ENCODE assay signal across 24 mouse cellular contexts in genomic region chr6:21958922-21959321, GRCm38 (mm10). TPM values are rescaled to one million over a fixed set of nuclear protein-coding genes. Genes with fewer than 3 reads are reported as not detected.
DNase-seq lines count a peak whose midpoint lies in the region; ATAC-seq and TF ChIP-seq lines count a peak whose summit lies in the region.
"Had no signal": no experiment of that assay in that cellular context is flagged by ENCODE, and none has a peak within 500 bp of the region (broad histone marks: within the 10 kb centered on the region; RNA-seq: fewer than 3 reads in every experiment).

No protein-coding gene starts in this region.

- H3K36me3 ChIP-seq in liver, adult 2 months (ENCODE audit: control insufficient read depth, insufficient read depth, low read length), result peaks cover 32% of the 10 kb centered on the region
- peaks cover 50% of the 10 kb centered on the region for H3K36me3 ChIP-seq in liver, embryonic 12.5 days

- TF ChIP-seq POLR2A in liver, adult 2 months (IDR thresholded peaks at IDR 0.05; ENCODE audit: extremely low read depth, insufficient read depth, low read length), result no peak

- no peak for ATAC-seq in liver, embryonic 12.5 days
- ATAC-seq in megakaryocyte, adult 5-6 weeks (ENCODE audit: poor library complexity, severe bottlenecking), result peak; percentile 78
- ATAC-seq: forebrain, embryonic 15.5 days; midbrain, embryonic 13.5 days had no signal

- no peaks in the 10 kb centered on the region for H3K27me3 ChIP-seq in liver, adult 2 months (ENCODE audit: control insufficient read depth, insufficient read depth, low read length)
- no peaks in the 10 kb centered on the region for H3K27me3 ChIP-seq in liver, embryonic 12.5 days (replicated peaks)
- H3K27me3 ChIP-seq: forebrain, embryonic 15.5 days; hindbrain, embryonic 15.5 days; megakaryocyte, embryonic 14.5 days; midbrain, embryonic 13.5 days had no signal

- H3K4me2 ChIP-seq in liver, embryonic 12.5 days, result no peak overlapping the region
- H3K4me2 ChIP-seq: forebrain, embryonic 15.5 days; hindbrain, embryonic 15.5 days; midbrain, embryonic 13.5 days had no signal

- peaks cover 15% of the 10 kb centered on the region; the same call in 1 of the 2 replicates for H3K79me2 ChIP-seq in liver, adult 2 months (ENCODE audit: control insufficient read depth, insufficient read depth, low read length)

- H3K4me1 ChIP-seq in liver, adult 2 months (ENCODE audit: control insufficient read depth, insufficient read depth, low read length), result peaks cover 7% of the 10 kb centered on the region
- peaks cover 20% of the 10 kb centered on the region for H3K4me1 ChIP-seq in liver, embryonic 12.5 days
- H3K4me1 ChIP-seq: forebrain, embryonic 15.5 days; hindbrain, embryonic 15.5 days; midbrain, embryonic 13.5 days had no signal

- DNase-seq in liver, adult 2 months (ENCODE audit: extremely low read depth, low read depth, low spot score), result peak; percentile 37
- DNase-seq in lung, postnatal 36 days, result peak; percentile 34
- DNase-seq in lung, postnatal 10 days, result no peak
- DNase-seq in frontal cortex, postnatal 36 days (ENCODE audit: low spot score in 2 of 2), result no peak
- no peak for DNase-seq in layer of hippocampus, postnatal 25 days (ENCODE audit: extremely low spot score in 1 of 2, low spot score in 1 of 2)
- DNase-seq in layer of hippocampus, postnatal 36 days, result no peak
- DNase-seq: cerebellum, adult 18-20 months; cerebellum, postnatal 25 days; embryo, embryonic 11 days; gastrocnemius, postnatal 14 days; heart, adult 2 months; heart, postnatal 36 days; kidney, adult 8-10 months; kidney, postnatal 14 days; retina, postnatal 1 day; right cerebral cortex, postnatal 25 days; thymus, postnatal 25 days had no signal

- WGBS in liver, adult 2 months, result 63% methylated on average over 4 of the region's 4 CpGs
- WGBS in liver, embryonic 12.5 days (ENCODE audit: insufficient replicate concordance), result 71% methylated on average over 4 of the region's 4 CpGs

- H3K4me3 ChIP-seq in liver, adult 2 months (ENCODE audit: insufficient read depth, low read depth, low read length), result no peak overlapping the region
- no peak overlapping the region for H3K4me3 ChIP-seq in liver, embryonic 12.5 days
- H3K4me3 ChIP-seq: forebrain, embryonic 15.5 days; heart, adult 2 months; hindbrain, embryonic 15.5 days; megakaryocyte, embryonic 14.5 days; midbrain, embryonic 13.5 days had no signal

- no peak overlapping the region for H3K27ac ChIP-seq in liver, adult 2 months (replicated peaks; ENCODE audit: insufficient read depth, low read depth, low read length)
- H3K27ac ChIP-seq in liver, embryonic 12.5 days, result no peak overlapping the region
- H3K27ac ChIP-seq: forebrain, embryonic 15.5 days; heart, adult 2 months; hindbrain, embryonic 15.5 days; liver, embryonic 14.5 days; midbrain, embryonic 13.5 days had no signal

- TF ChIP-seq CTCF in liver, adult 2 months (IDR thresholded peaks at IDR 0.05; ENCODE audit: low read depth, low read length), result no peak

- H3K9me3 ChIP-seq in liver, embryonic 12.5 days (replicated peaks), result no peaks in the 10 kb centered on the region
- H3K9me3 ChIP-seq: forebrain, embryonic 15.5 days; hindbrain, embryonic 15.5 days; megakaryocyte, embryonic 14.5 days; midbrain, embryonic 13.5 days had no signal

- H3K9ac ChIP-seq in liver, adult 2 months (ENCODE audit: low read depth, low read length), result no peak overlapping the region
- no peak overlapping the region for H3K9ac ChIP-seq in liver, embryonic 12.5 days
- H3K9ac ChIP-seq: forebrain, embryonic 15.5 days; hindbrain, embryonic 15.5 days; liver, embryonic 14.5 days; midbrain, embryonic 13.5 days had no signal

RNA-seq across cellular contexts. Expression of gene Ing3, which starts 9.6 kb away (rescaled TPM):
- 6.4 and 7.9 TPM in 2 replicates for total RNA-seq in liver, adult 2 months (2014; rRNA removed)
- polyA plus RNA-seq in liver, adult 2 months (2012; rRNA removed), result 3.3 and 3.6 TPM in 2 replicates
- polyA plus RNA-seq in liver, embryonic 12.5 days (2016; fragmentation: Nextera tagmentation; extraction: Ambion mirVana), result 21.8 and 24.9 TPM in 2 replicates
- 45.5 and 57.5 TPM in 2 replicates for total RNA-seq in megakaryocyte, adult 5-6 weeks (2015)
- 50.6 and 51.9 TPM in 2 replicates for total RNA-seq in megakaryocyte, adult 5-6 weeks (2017)
- 10 to 100 TPM; 26.6 to 28.1 TPM for total RNA-seq in layer of hippocampus, postnatal 25 days (2021)
- total RNA-seq in layer of hippocampus, postnatal 36 days (2021), result 10 to 100 TPM; 29.3 to 31.8 TPM

RNA-seq across cellular contexts. Expression of gene Cped1, which starts 26.8 kb away (rescaled TPM):
- 59.8 and 63.6 TPM in 2 replicates for total RNA-seq in liver, adult 2 months (2014; rRNA removed)
- 6.0 and 6.9 TPM in 2 replicates for polyA plus RNA-seq in liver, adult 2 months (2012; rRNA removed)
- 3.6 and 4.1 TPM in 2 replicates for polyA plus RNA-seq in liver, embryonic 12.5 days (2016; fragmentation: Nextera tagmentation; extraction: Ambion mirVana)
- total RNA-seq in megakaryocyte, adult 5-6 weeks (2015), result 0.22 and 1.3 TPM in 2 replicates
- total RNA-seq in megakaryocyte, adult 5-6 weeks (2017), result 0.99 and 1.3 TPM in 2 replicates
- 1 to 10 TPM; 1.1 to 1.5 TPM for total RNA-seq in layer of hippocampus, postnatal 25 days (2021)
- 1 to 10 TPM; 1.7 to 2.1 TPM for total RNA-seq in layer of hippocampus, postnatal 36 days (2021)

Comparison
In these comparisons a context has a peak if more than half of its experiments do, and no peak if none do; other contexts are left out.
1. DNase-seq: peak in liver, adult 2 months (single experiment) and lung, postnatal 36 days (single experiment); none in lung, postnatal 10 days (single experiment), frontal cortex, postnatal 36 days (0 of 2), layer of hippocampus, postnatal 25 days (0 of 2) and layer of hippocampus, postnatal 36 days (0 of 2).
2. RNA of gene Cped1, which starts 26.8 kb away (total RNA-seq): 59.8 to 63.6 TPM in liver, adult 2 months; 1.7 to 2.1 TPM in layer of hippocampus, postnatal 36 days, 1.1 to 1.5 TPM in layer of hippocampus, postnatal 25 days and 0.22 to 1.3 TPM in megakaryocyte, adult 5-6 weeks; every median in the first group is over 10 times any median in the second.